In genomic region chr1:166381336-166381735, GRCm38 (mm10) we compare ENCODE assay signal across 12 mouse cellular contexts. TPM values are rescaled to one million over a fixed set of nuclear protein-coding genes. Genes with fewer than 3 reads are reported as not detected.
DNase-seq lines count a peak whose midpoint lies in the region; ATAC-seq and TF ChIP-seq lines count a peak whose summit lies in the region.
"Had no signal": no experiment of that assay in that cellular context is flagged by ENCODE, and none has a peak within 500 bp of the region (broad histone marks: within the 10 kb centered on the region; RNA-seq: fewer than 3 reads in every experiment).

No protein-coding gene starts in this region.

- TF ChIP-seq POLR2A in bone marrow macrophage, adult 2 months (IDR thresholded peaks at IDR 0.05; ENCODE audit: borderline replicate concordance, low read depth, low read length), result no peak

- H3K4me1 ChIP-seq in limb, embryonic 12.5 days (replicated peaks), result peaks cover 19% of the 10 kb centered on the region
- H3K4me1 ChIP-seq in limb, embryonic 10.5 days, result peaks cover 30% of the 10 kb centered on the region
- H3K4me1 ChIP-seq in bone marrow macrophage, adult 2 months (ENCODE audit: control insufficient read depth, insufficient read depth, low read length), result peaks cover 25% of the 10 kb centered on the region
- H3K4me1 ChIP-seq in liver, embryonic 16.5 days (ENCODE audit: control insufficient read depth, low read depth, low read length), result peaks cover 14% of the 10 kb centered on the region

- 0 out of 2 replicates have a peak, but pooled peaks cover 2% of the 10 kb centered on the region for H3K9me3 ChIP-seq in limb, embryonic 12.5 days
- H3K9me3 ChIP-seq in limb, embryonic 10.5 days (replicated peaks), result no peaks in the 10 kb centered on the region
- H3K9me3 ChIP-seq in liver, embryonic 16.5 days (replicated peaks; ENCODE audit: control insufficient read depth, low read length), result no peaks in the 10 kb centered on the region

- H3K27me3 ChIP-seq in limb, embryonic 12.5 days, result no peaks in the 10 kb centered on the region
- H3K27me3 ChIP-seq in limb, embryonic 10.5 days (ENCODE audit: low read depth, poor library complexity, severe bottlenecking), result no peaks in the 10 kb centered on the region
- H3K27me3 ChIP-seq in liver, embryonic 16.5 days (ENCODE audit: control insufficient read depth, insufficient read depth, low read depth, low read length), result no peaks in the 10 kb centered on the region

- no peak overlapping the region for H3K9ac ChIP-seq in limb, embryonic 12.5 days (replicated peaks)
- no peak overlapping the region; the same call in 1 of the 2 replicates for H3K9ac ChIP-seq in liver, embryonic 16.5 days (ENCODE audit: low read depth, low read length)

- ATAC-seq in limb, embryonic 12.5 days (ENCODE audit: insufficient number of reproducible peaks, insufficient read depth, low FRiP score, low TSS enrichment, low read depth), result no peak
- no peak for ATAC-seq in liver, embryonic 16.5 days (ENCODE audit: low read depth)
- ATAC-seq: CD4-positive, CD25-positive, alpha-beta regulatory T cell, adult 4 months had no signal

- H3K4me2 ChIP-seq in limb, embryonic 12.5 days, result peak overlapping the region; percentile 66
- H3K4me2 ChIP-seq in liver, embryonic 16.5 days (ENCODE audit: low read depth, low read length), result peak overlapping the region; percentile 88; the same call in 1 of the 2 replicates

- no peak overlapping the region for H3K4me3 ChIP-seq in limb, embryonic 12.5 days (replicated peaks)
- H3K4me3 ChIP-seq in limb, embryonic 10.5 days, result no peak overlapping the region
- H3K4me3 ChIP-seq in bone marrow macrophage, adult 2 months (ENCODE audit: insufficient read depth, low read length), result peak overlapping the region; percentile 17; the same call in 1 of the 2 replicates
- H3K4me3 ChIP-seq in liver, embryonic 16.5 days (ENCODE audit: low read depth, low read length), result no peak overlapping the region

- peak; percentile 79 for DNase-seq in heart, adult 11 months
- DNase-seq in heart, postnatal 4 days, result no peak
- no peak for DNase-seq in limb, embryonic 10.5 days (ENCODE audit: low spot score)
- DNase-seq in layer of hippocampus, postnatal 14 days (ENCODE audit: low spot score in 2 of 2), result no peak
- DNase-seq in left cerebral cortex, adult 11 months (ENCODE audit: low spot score), result no peak
- DNase-seq: cerebellum, adult 9-10 months; gastrocnemius, postnatal 10 days had no signal

- no peak overlapping the region for H3K27ac ChIP-seq in limb, embryonic 12.5 days
- H3K27ac ChIP-seq in limb, embryonic 10.5 days, result no peak overlapping the region
- H3K27ac ChIP-seq in bone marrow macrophage, adult 2 months (ENCODE audit: insufficient read depth, low read depth, low read length), result no peak overlapping the region
- no peak overlapping the region for H3K27ac ChIP-seq in liver, embryonic 16.5 days (ENCODE audit: low read length)
- H3K27ac ChIP-seq: macrophage had no signal

- 65% methylated on average over 10 of the region's 10 CpGs for WGBS in limb, embryonic 12.5 days
- WGBS in limb, embryonic 10.5 days, result 94% methylated on average over 10 of the region's 10 CpGs
- 50% methylated on average over 10 of the region's 10 CpGs for WGBS in liver, embryonic 16.5 days (ENCODE audit: insufficient replicate concordance)

- TF ChIP-seq CTCF in bone marrow macrophage, adult 2 months (IDR thresholded peaks at IDR 0.05; ENCODE audit: low read depth, low read length), result no peak

- H3K36me3 ChIP-seq in limb, embryonic 12.5 days, result peaks cover 41% of the 10 kb centered on the region
- peaks cover 49% of the 10 kb centered on the region for H3K36me3 ChIP-seq in limb, embryonic 10.5 days
- H3K36me3 ChIP-seq in liver, embryonic 16.5 days (ENCODE audit: control insufficient read depth, insufficient read depth), result peaks cover 8% of the 10 kb centered on the region

RNA-seq across cellular contexts. Expression of gene Tada1, which starts 2.4 kb away (rescaled TPM):
- total RNA-seq in heart, postnatal 4 days (2021), result 10 to 100 TPM; 17.7 to 18.1 TPM
- polyA plus RNA-seq in limb, embryonic 12.5 days (2016; fragmentation: Nextera tagmentation; extraction: Ambion mirVana), result 60.3 and 60.7 TPM in 2 replicates
- 66.6 and 69.8 TPM in 2 replicates for polyA plus RNA-seq in limb, embryonic 10.5 days (2016; fragmentation: Nextera tagmentation; extraction: Ambion mirVana)
- 24.4 and 26.0 TPM in 2 replicates for polyA plus RNA-seq in bone marrow macrophage, adult 2 months (2012; ENCODE audit: insufficient read depth, insufficient read length, missing spikeins)
- 16.7 and 17.9 TPM in 2 replicates for polyA plus RNA-seq in liver, embryonic 16.5 days (2015; fragmentation: Nextera tagmentation; extraction: Ambion mirVana)
- 10 to 100 TPM; 36.1 to 38.9 TPM for total RNA-seq in layer of hippocampus, postnatal 14 days (2021)

RNA-seq across cellular contexts. Expression of gene Pogk, which starts 28.3 kb away (rescaled TPM):
- 10 to 100 TPM; 24.5 to 29.2 TPM for total RNA-seq in heart, postnatal 4 days (2021)
- polyA plus RNA-seq in limb, embryonic 12.5 days (2016; fragmentation: Nextera tagmentation; extraction: Ambion mirVana), result 24.9 and 29.0 TPM in 2 replicates
- polyA plus RNA-seq in limb, embryonic 10.5 days (2016; fragmentation: Nextera tagmentation; extraction: Ambion mirVana), result 17.5 and 24.6 TPM in 2 replicates
- polyA plus RNA-seq in bone marrow macrophage, adult 2 months (2012; ENCODE audit: insufficient read depth, insufficient read length, missing spikeins), result 7.7 and 8.4 TPM in 2 replicates
- 0.89 and 0.95 TPM in 2 replicates for polyA plus RNA-seq in liver, embryonic 16.5 days (2015; fragmentation: Nextera tagmentation; extraction: Ambion mirVana)
- 10 to 100 TPM; 28.8 to 29.4 TPM for total RNA-seq in layer of hippocampus, postnatal 14 days (2021)
